Mouse (Mus musculus) thymus, adult 2 months (tissue): ENCODE measurements around the gene Dnm3. TPM values are rescaled to one million over a fixed set of nuclear protein-coding genes. Genes with fewer than 3 reads are reported as not detected.

Source experiments
- DNase-seq: peaks from one replicate; pipeline ENCODE4 v3.0.0; 2021
- H3K27ac ChIP-seq: fragments of 200-500 bp; 2 replicates; pipeline ENCODE4 v1.5.1; 2012; ENCODE audit warnings: low read length, control low read depth; ENCODE audit not compliant: control insufficient read depth, insufficient read depth
- H3K27me3 ChIP-seq: fragments of 200-500 bp; 2 replicates; pipeline ENCODE4 v1.6.1; 2012; ENCODE audit warnings: mild to moderate bottlenecking, low read length, moderate library complexity, mixed read lengths; ENCODE audit not compliant: control insufficient read depth, insufficient read depth
- H3K36me3 ChIP-seq: fragments of 200-500 bp; 2 replicates; pipeline ENCODE4 v1.6.1; 2012; ENCODE audit warnings: mild to moderate bottlenecking, low read length, moderate library complexity; ENCODE audit not compliant: control insufficient read depth, insufficient read depth
- H3K4me1 ChIP-seq: fragments of 200-500 bp; replicated peaks from 2 replicates; pipeline ENCODE4 v1.6.1; 2012; ENCODE audit warnings: low read length; ENCODE audit not compliant: control insufficient read depth, insufficient read depth
- H3K4me3 ChIP-seq: fragments of 200-500 bp; 2 replicates; pipeline ENCODE4 v1.5.1; 2012; ENCODE audit warnings: mild to moderate bottlenecking, low read length, control low read depth, moderate library complexity; ENCODE audit not compliant: control insufficient read depth, insufficient read depth
- CTCF ChIP-seq: fragments of 200-500 bp; IDR thresholded peaks from 2 replicates; pipeline ENCODE4 v1.5.1; 2012; ENCODE audit warnings: mild to moderate bottlenecking, control low read depth, low read length, moderate library complexity, borderline replicate concordance; ENCODE audit not compliant: control insufficient read depth, poor library complexity, insufficient read depth; ENCODE audit errors: extremely low read depth
- POLR2A ChIP-seq: fragments of 200-500 bp; IDR thresholded peaks from 2 replicates; pipeline ENCODE4 v1.6.1; 2012; ENCODE audit warnings: mild to moderate bottlenecking, low read length, control low read depth, moderate library complexity; ENCODE audit not compliant: control insufficient read depth, poor library complexity, insufficient read depth; ENCODE audit errors: extremely low read depth
- WGBS: fragments of 180-500 bp; shearing (Covaris S2); methylation state at CpG from one replicate; pipeline ENCODE4 v1.1.7; 2018; 5-methylcytosine and 5-hydroxymethylcytosine counted together
- polyA plus RNA-seq: library from polyadenylated mRNA; depleted of rRNA; stranded (reverse); fragments of >200 nt; gene quantifications from 2 replicates; pipeline ENCODE4 v1.2.3, GENCODE M21; 2012

Gene Dnm3
- polyA plus RNA-seq, 1 experiment: 1.1 TPM

DNA sequence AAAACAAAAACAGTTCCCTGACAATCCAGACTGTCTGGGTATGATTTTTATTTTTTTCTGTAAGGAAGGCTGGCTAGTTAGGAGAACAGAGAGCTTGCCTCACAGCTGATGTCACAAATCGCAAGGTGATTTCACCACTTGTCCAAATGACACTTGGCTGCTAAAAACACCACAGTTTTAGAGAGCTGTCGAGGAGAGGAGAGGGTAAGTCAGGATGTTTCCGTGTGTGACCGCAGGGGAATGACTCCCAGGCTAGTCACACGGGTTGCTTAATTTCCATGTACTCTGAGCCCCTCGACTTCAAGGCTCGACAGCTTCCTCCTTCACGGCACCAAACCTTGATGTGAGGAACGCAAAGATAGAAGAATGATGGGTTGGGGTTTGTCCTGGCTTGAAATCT, 471.7 kb downstream of the Dnm3 start:
- Histone ChIP-seq H3K36me3 (no peaks in the 10 kb centered on the region), H3K27me3 (no peaks in the 10 kb centered on the region), H3K4me3 (no peak overlapping the region), H3K27ac (no peak overlapping the region), H3K4me1 (peaks cover 10% of the 10 kb centered on the region)
- 81% methylated on average over 9 of the region's 9 CpGs for WGBS
- DNase-seq: no peak
- TF ChIP-seq CTCF (no peak), POLR2A (no peak)

DNA sequence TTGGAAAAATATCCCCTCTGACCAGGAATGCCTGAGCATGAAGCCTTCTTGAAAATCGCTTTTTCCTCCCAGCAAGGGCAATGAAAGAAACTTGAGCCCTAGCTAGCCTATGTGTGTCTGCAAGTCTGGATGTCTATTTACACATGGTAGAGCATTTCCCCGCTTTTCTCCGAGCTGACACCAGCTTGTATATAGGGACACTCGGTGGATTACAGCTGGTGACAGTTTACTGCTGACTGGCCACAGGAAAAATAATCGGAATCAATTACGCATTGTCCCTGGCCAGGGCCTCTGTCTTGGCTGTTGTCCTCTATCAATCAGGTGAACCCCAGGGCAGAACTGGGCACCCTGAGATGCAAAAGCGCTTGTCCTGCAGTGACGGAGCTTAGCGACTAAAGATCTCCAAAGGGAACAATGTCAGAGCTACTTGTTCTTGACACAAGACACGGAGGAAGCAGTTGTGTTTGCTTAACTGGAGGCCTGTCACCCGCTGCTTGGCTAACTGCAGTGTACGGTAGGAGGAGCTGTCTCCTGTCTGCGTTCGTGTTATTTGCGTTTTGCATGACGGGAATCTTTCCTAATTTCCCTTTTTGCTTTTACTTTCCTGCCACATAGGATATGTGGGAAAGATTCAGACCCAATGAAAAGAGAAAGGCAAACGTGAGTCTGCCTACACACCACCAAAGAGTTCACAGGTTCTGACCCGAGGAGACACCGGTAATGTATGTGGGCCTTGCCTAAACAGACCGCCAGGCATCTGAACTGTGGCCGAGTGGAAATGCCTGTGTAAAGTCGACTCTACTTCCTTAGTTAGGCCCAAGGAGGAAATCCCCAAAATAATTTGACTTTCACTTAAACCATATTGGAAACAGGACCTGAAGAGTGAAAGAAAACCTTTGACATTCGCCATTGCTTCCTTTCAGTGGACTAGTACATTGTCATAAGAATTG, 472.7 kb downstream of the Dnm3 start:
- peak; percentile 8 for DNase-seq
- no peak overlapping the region for H3K4me3 ChIP-seq
- peaks cover 10% of the 10 kb centered on the region for H3K4me1 ChIP-seq
- H3K27ac ChIP-seq: peak overlapping the region; percentile 50; the same call in 1 of the 2 replicates
- no peaks in the 10 kb centered on the region for H3K27me3 ChIP-seq
- no peaks in the 10 kb centered on the region for H3K36me3 ChIP-seq
- 60% methylated on average over 23 of the region's 23 CpGs for WGBS
- TF ChIP-seq CTCF: no peak
- TF ChIP-seq POLR2A: no peak

DNA sequence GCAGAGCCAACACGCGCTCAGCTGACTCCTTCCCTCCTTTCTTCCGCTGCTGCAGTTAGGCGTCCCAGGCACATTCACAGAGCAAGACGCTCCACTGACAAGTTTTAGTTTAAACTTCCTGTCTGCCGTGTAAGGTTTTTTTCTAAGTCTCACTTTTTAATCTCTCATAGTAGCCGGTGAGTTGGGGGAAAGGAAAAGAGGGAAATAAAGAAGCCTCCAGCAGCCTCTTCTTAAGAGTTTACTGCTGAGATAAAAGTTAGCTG, 473.4 kb downstream of the Dnm3 start:
- WGBS: 18% methylated on average over 7 of the region's 7 CpGs
- no peak for DNase-seq

DNA sequence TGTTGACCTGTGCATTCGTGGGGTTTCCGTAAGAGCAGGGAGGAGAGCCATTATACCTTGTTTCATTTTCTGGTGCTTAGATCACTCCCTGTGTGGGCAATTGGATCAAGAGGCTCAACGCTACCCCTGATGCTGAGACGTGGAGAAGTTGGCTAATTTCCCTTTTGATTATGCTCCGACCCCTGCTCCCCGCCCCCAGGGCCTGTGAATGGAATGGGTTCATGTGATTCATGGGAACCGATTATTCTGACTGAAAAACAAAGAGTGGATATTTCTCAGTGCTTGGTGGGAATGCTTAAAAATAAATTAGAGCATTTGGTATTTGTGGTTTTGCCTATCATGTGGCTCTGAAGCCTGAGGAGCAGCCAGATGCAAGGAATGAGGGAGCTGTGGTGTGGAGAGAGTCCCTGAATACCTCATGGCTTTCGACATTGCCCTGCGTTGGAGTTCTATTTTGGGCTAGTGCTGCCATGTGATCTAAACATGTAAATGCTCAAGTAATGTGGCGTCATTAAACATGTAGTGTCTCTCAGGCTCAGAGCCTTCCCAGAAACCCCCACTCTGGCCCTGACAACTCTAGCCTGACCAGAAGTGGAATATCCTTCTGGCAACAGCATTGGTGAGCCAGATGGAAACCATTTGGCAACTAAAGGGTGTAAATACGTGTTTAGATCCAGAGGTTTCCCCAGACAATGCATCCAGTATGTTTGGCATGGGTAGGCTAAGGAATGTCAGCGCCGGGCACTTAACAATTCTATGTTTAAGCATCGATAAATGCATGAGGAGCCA, 473.9 kb downstream of the Dnm3 start:
- Histone ChIP-seq H3K4me1 (peaks cover 19% of the 10 kb centered on the region), H3K27me3 (no peaks in the 10 kb centered on the region), H3K36me3 (no peaks in the 10 kb centered on the region), H3K4me3 (no peak overlapping the region), H3K27ac (no peak overlapping the region)
- no peak for DNase-seq
- TF ChIP-seq POLR2A: no peak
- TF ChIP-seq CTCF: no peak
- WGBS: 78% methylated on average over 14 of the region's 14 CpGs

More for the DNA sequence above, 473.4 kb downstream of the Dnm3 start:
- TF ChIP-seq POLR2A (no peak), CTCF (no peak)
- Histone ChIP-seq H3K4me1 (peaks cover 14% of the 10 kb centered on the region), H3K4me3 (no peak overlapping the region), H3K27me3 (no peaks in the 10 kb centered on the region), H3K36me3 (no peaks in the 10 kb centered on the region), H3K27ac (no peak overlapping the region)

DNA sequence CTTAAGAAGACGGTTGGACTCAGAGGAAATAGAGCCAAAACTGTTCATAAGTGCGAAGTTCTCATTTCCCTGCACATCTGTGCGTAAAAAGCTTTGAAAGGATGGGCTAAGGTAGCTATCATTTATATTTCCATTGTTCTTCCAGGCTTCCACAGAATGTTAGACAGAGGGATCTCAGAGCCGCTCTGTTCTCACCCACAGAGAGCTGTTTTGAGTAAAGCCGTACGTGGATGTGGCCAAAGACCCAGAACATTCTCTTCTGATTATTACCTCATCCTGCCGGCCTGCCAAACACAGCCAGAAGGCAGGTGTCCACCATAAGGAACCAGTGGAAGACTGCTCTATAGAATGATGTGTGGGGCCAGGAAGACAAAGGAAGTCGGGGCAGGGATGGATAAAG, 476.5 kb downstream of the Dnm3 start:
- no peak overlapping the region for H3K4me3 ChIP-seq
- no peaks in the 10 kb centered on the region for H3K36me3 ChIP-seq
- H3K27ac ChIP-seq: no peak overlapping the region
- WGBS: 87% methylated on average over 8 of the region's 8 CpGs
- H3K4me1 ChIP-seq: peaks cover 19% of the 10 kb centered on the region
- no peak for DNase-seq
- TF ChIP-seq CTCF: no peak
- no peak for TF ChIP-seq POLR2A
- H3K27me3 ChIP-seq: no peaks in the 10 kb centered on the region

DNA sequence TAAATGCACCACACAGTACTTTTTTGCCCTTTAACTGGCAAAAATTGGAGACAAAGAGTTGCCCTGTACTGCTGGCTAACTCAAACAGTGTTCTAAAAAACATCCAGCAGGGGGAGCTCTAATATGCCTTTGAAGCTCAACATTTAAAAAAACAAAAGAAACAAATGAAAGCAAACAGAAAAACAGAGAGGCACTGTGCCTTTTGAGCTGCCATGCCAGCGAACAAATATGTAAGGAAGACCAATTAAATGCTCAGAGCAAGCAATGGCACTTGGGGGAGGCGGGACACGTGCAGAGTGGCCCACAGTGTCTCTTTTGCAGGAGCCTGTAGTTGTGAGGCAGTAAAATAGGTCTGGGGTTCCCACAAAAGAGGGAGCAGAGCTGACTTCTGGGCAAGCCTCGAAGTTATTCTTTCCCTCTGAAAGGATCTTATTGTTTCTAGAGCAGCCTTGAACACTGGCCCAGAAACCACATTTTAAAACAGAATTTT, 477.9 kb downstream of the Dnm3 start:
- no peaks in the 10 kb centered on the region for H3K27me3 ChIP-seq
- DNase-seq: peak; percentile 36
- 0 out of 2 replicates have a peak overlapping the region, but pooled peaks have one; percentile 13 for H3K4me3 ChIP-seq
- H3K27ac ChIP-seq: peak overlapping the region; percentile 64; the same call in 1 of the 2 replicates
- WGBS: 16% methylated on average over 4 of the region's 4 CpGs
- H3K4me1 ChIP-seq: peaks cover 17% of the 10 kb centered on the region
- TF ChIP-seq CTCF: no peak
- TF ChIP-seq POLR2A: no peak
- no peaks in the 10 kb centered on the region for H3K36me3 ChIP-seq
